Mouse (Mus musculus) heart, postnatal 25 days (tissue): ENCODE results near the gene Trim75. TPM values are rescaled to one million over a fixed set of nuclear protein-coding genes. Genes with fewer than 3 reads are reported as not detected.
A peak's percentile ranks its signal among the peaks of the same experiment; 100 is the strongest.

Experiments used
- DNase-seq: peaks from one replicate; pipeline ENCODE4 v3.0.0; 2022; ENCODE audit warnings: low spot score
- intact Hi-C: fragments of 180-260 bp; cut with DNase I; formaldehyde crosslinking; loops from one replicate; pipeline ENCODE4 v1.15.1; 2025
- total RNA-seq, 2 experiments: library from RNA; stranded (reverse); gene quantifications; 2 replicates each; pipeline ENCODE4 v1.2.3; 2021

Gene Trim75
- total RNA-seq, 2 experiments from 2014 or later: not detected

DNA sequence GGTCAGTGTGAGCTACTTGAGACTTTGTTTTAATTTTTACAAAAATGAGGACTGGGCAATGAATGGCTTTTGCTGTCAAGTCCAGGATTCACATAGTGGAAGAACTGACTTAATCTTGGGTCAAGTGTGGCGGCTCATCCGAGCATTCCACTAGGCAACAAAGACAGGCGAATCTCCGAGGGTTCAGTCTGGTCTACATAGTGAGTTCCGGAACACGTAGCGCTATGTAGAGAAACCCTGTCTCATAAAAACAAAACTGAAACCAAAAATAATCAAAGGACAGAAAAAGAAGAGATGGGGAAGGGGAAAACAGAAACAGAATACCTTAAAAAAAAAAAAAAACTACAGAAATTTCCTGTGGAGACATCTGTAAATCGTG, 41.2 kb downstream of the Trim75 start:
- DNase-seq: no peak
- intact Hi-C loops: no loop called here

- intact Hi-C loops: no loop called here
- no peak for DNase-seq
Observed at GRCm38 (mm10) chr8:64945606-64946005, 42.0 kb downstream of the Trim75 start.

GRCm38 (mm10) chr8:64944831-64945230, 42.8 kb downstream of the Trim75 start:
- no peak for DNase-seq
- intact Hi-C loops: loop anchor here (5.0 kb wide), 2 partner anchors 208 to 253 kb away; partner anchors contain the start of gene Cpe

GRCm38 (mm10) chr8:64942946-64943345, 44.7 kb downstream of the Trim75 start:
- DNase-seq: no peak
- intact Hi-C loops: loop anchor here (2.0 to 5.0 kb wide), 3 partner anchors 206 to 324 kb away; partner anchors contain the start of gene Cpe

DNA sequence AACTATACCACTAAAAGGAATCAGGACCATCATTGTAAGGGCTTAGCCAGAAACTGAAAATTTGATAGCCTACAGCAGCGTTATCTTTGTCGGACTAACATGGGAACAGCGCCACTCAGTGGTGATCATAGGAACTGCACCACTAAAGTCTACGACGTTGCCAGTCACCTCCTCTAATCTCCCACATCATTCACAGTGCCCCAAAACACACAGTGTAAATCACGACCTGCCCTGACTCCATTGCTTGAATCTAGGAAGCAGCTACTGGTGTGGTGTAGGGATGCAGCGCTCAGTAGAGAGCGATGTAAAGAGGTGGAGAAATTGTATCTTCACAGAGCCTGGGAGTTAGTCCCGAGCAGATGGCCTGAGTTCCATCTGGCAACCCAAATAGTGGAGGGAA, 46.1 kb downstream of the Trim75 start:
- DNase-seq: peak; percentile 21
- intact Hi-C loops: loop anchor here (1.0 to 5.0 kb wide), 4 partner anchors 93 to 249 kb away; partner anchors contain the start of gene Cpe

GRCm38 (mm10) chr8:64941019-64941418, 46.6 kb downstream of the Trim75 start:
- intact Hi-C loops: loop anchor here (1.0 to 5.0 kb wide), 4 partner anchors 92 to 249 kb away; partner anchors contain the start of gene Cpe
- DNase-seq: no peak

GRCm38 (mm10) chr8:64934997-64935396, 52.6 kb downstream of the Trim75 start:
- intact Hi-C loops: no loop called here
- no peak for DNase-seq

Other genes starting within 250 kb of the Trim75 start
- gene Klhl2, start 137.8 kb downstream of the Trim75 start, total RNA-seq: 10 to 100 TPM; 11.4 to 13.1 TPM
- 10 to 100 TPM; 15.4 to 18.7 TPM for gene Tmem192, start 40.6 kb downstream of the Trim75 start, total RNA-seq
- gene Trim61, start 30.7 kb upstream of the Trim75 start, total RNA-seq: not detected
- not detected for gene Trim60, start 30.8 kb upstream of the Trim75 start, total RNA-seq
- under 1 TPM in 1 of 2 experiments, not detected in 1; 0.36 TPM for gene Apela, start 49.5 kb upstream of the Trim75 start, total RNA-seq
- gene Gm10663, start 87.2 kb upstream of the Trim75 start, total RNA-seq: not detected
- not detected for gene BC030870, start 141.7 kb upstream of the Trim75 start, total RNA-seq